Mouse (Mus musculus): ENCODE measurements around the gene Htatsf1. TPM values are rescaled to one million over a fixed set of nuclear protein-coding genes. Genes with fewer than 3 reads are reported as not detected.

Htatsf1 gene
- polyA plus RNA-seq, 1 experiment = 15.1 TPM

GRCm38 (mm10) chrX:57106956-57107355 is 53.6 kb downstream of the Htatsf1 start:
- Histone ChIP-seq H3ac (ENCODE audit: control insufficient read depth, insufficient read length) (no peak overlapping the region), H3K4me3 (no peak overlapping the region), H3K36me3 (ENCODE audit: control insufficient read depth, insufficient read depth) (no peaks in the 10 kb centered on the region), H3K4me2 (ENCODE audit: low read depth) (no peak overlapping the region), H3K27me3 (ENCODE audit: control insufficient read depth, insufficient read depth, insufficient read length) (no peaks in the 10 kb centered on the region), H3K79me2 (ENCODE audit: control insufficient read depth, insufficient read depth) (no peaks in the 10 kb centered on the region)
- TF ChIP-seq SRF (IDR thresholded peaks at IDR 0.05; ENCODE audit: control insufficient read depth, insufficient read length, low read depth) = no peak
- no peak for TF ChIP-seq TCF12 (IDR thresholded peaks at IDR 0.05; ENCODE audit: insufficient read depth, poor library complexity, severe bottlenecking)
- TF ChIP-seq MAX (IDR thresholded peaks at IDR 0.05; ENCODE audit: low read depth) = no peak
- TF ChIP-seq MYOD1 (IDR thresholded peaks at IDR 0.05; ENCODE audit: control insufficient read depth in 1 of 3, insufficient read length in 2 of 3, low read depth in 2 of 3) = no peak
- no peak for TF ChIP-seq USF1 (IDR thresholded peaks at IDR 0.05; ENCODE audit: low read depth)
- TF ChIP-seq MYOG (IDR thresholded peaks at IDR 0.05; ENCODE audit: control insufficient read depth in 1 of 3, insufficient read depth in 1 of 3, insufficient read length in 2 of 3, low read depth in 2 of 3) = no peak
- no peak for TF ChIP-seq POLR2AphosphoS2 (IDR thresholded peaks at IDR 0.05; ENCODE audit: insufficient read length, low read depth)
- TF ChIP-seq E2F4 (IDR thresholded peaks at IDR 0.05; ENCODE audit: insufficient read depth) = no peak
- no peak for TF ChIP-seq REST (IDR thresholded peaks at IDR 0.05; ENCODE audit: insufficient read depth, insufficient read length)
- TF ChIP-seq POLR2A (IDR thresholded peaks at IDR 0.05; ENCODE audit: insufficient read length, low read depth) = no peak
- TF ChIP-seq CEBPB (IDR thresholded peaks at IDR 0.05; ENCODE audit: insufficient read depth, poor library complexity, severe bottlenecking) = no peak
- no peak for TF ChIP-seq TCF3 (IDR thresholded peaks at IDR 0.05; ENCODE audit: insufficient read length, low read depth)

Other genes starting within 250 kb of the Htatsf1 start
- 0.05 TPM for gene Map7d3, start 231.3 kb upstream of the Htatsf1 start, polyA plus RNA-seq (2012; fragmentation: generic; extraction: Trizol)
- not detected for gene Adgrg4, start 183.4 kb upstream of the Htatsf1 start, polyA plus RNA-seq (2012; fragmentation: generic; extraction: Trizol)
- gene Brs3, start 10.5 kb upstream of the Htatsf1 start, polyA plus RNA-seq (2012; fragmentation: generic; extraction: Trizol) = not detected
- gene Vgll1, start 34.5 kb downstream of the Htatsf1 start, polyA plus RNA-seq (2012; fragmentation: generic; extraction: Trizol) = not detected
- not detected for gene Cd40lg, start 158.6 kb downstream of the Htatsf1 start, polyA plus RNA-seq (2012; fragmentation: generic; extraction: Trizol)

Measured in myocyte (in vitro differentiated cells).